9 mouse cellular contexts compared by ENCODE assay signal in the genomic region with DNA sequence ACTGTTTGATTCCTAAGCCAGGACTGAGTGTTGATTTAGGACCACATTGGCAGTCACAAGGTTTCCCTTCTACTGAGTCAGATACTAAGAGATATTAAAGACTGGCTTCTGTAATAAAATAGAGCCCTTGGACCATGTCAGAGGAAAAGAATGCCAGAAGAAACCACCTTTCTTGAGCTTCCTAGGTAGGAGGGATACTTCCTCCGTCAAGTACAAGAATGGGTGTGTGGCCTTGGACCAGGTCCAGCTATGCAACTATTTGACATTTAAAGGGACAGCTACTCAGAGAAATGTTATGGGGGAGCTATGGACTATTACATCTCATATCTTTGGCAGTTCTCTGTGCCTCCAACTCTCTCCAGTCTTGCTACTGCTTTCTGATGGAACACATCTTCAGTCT.
DNase-seq lines count a peak whose midpoint lies in the region; ATAC-seq and TF ChIP-seq lines count a peak whose summit lies in the region.
"Had no signal": no experiment of that assay in that cellular context is flagged by ENCODE, and none has a peak within 500 bp of the region (broad histone marks: within the 10 kb centered on the region; RNA-seq: fewer than 3 reads in every experiment).

No protein-coding gene starts in this region.

- H3K27me3 ChIP-seq in hindbrain, postnatal 0 days (ENCODE audit: insufficient read depth, low read length), result no peaks in the 10 kb centered on the region
- no peaks in the 10 kb centered on the region for H3K27me3 ChIP-seq in hindbrain, embryonic 13.5 days

- no peak overlapping the region for H3K27ac ChIP-seq in hindbrain, postnatal 0 days
- no peak overlapping the region for H3K27ac ChIP-seq in hindbrain, embryonic 13.5 days
- H3K27ac ChIP-seq: hindbrain, embryonic 14.5 days had no signal

- H3K4me2 ChIP-seq in hindbrain, postnatal 0 days (ENCODE audit: low read depth, low read length), result no peak overlapping the region
- no peak overlapping the region for H3K4me2 ChIP-seq in hindbrain, embryonic 13.5 days
- H3K4me2 ChIP-seq: hindbrain, embryonic 14.5 days had no signal

- no peaks in the 10 kb centered on the region; the same call in 1 of the 2 replicates for H3K4me1 ChIP-seq in hindbrain, postnatal 0 days (ENCODE audit: insufficient read depth, low read length)
- peaks cover 12% of the 10 kb centered on the region for H3K4me1 ChIP-seq in hindbrain, embryonic 13.5 days (replicated peaks)

- no peak overlapping the region for H3K4me3 ChIP-seq in hindbrain, postnatal 0 days (ENCODE audit: low read length)
- H3K4me3 ChIP-seq in hindbrain, embryonic 13.5 days, result no peak overlapping the region

- 15% methylated on average over 1 of the region's 1 CpGs for WGBS in hindbrain, postnatal 0 days
- WGBS in hindbrain, embryonic 13.5 days, result 30% methylated on average over 1 of the region's 1 CpGs

- no peak for TF ChIP-seq CTCF in hindbrain, postnatal 0 days (IDR thresholded peaks at IDR 0.05; ENCODE audit: low read depth)

- H3K9me3 ChIP-seq in hindbrain, postnatal 0 days (ENCODE audit: low read length), result no peaks in the 10 kb centered on the region
- H3K9me3 ChIP-seq in hindbrain, embryonic 13.5 days, result no peaks in the 10 kb centered on the region

- no peaks in the 10 kb centered on the region for H3K36me3 ChIP-seq in hindbrain, postnatal 0 days (ENCODE audit: insufficient read depth, low read length)
- H3K36me3 ChIP-seq in hindbrain, embryonic 13.5 days, result no peaks in the 10 kb centered on the region

- H3K9ac ChIP-seq in hindbrain, postnatal 0 days (replicated peaks; ENCODE audit: low read length), result no peak overlapping the region
- no peak overlapping the region for H3K9ac ChIP-seq in hindbrain, embryonic 13.5 days
- H3K9ac ChIP-seq: hindbrain, embryonic 14.5 days had no signal

- peak; percentile 12 for DNase-seq in hindbrain, postnatal 0 days (ENCODE audit: low spot score)
- DNase-seq in CD4-positive helper T cell, adult 2 months (ENCODE audit: low read depth, low spot score), result peak; percentile 1
- peak; percentile 61 for DNase-seq in adrenal gland, adult 2 months
- DNase-seq in lung, adult 18-20 months, result peak; percentile 7 to 42
- no peak for DNase-seq in left cerebral cortex, adult 11 months (ENCODE audit: low spot score)
- no peak for DNase-seq in cerebellum, adult 11-12 months
- no peak for DNase-seq in layer of hippocampus, adult 8-10 months (ENCODE audit: low spot score in 2 of 2)

- ATAC-seq in hindbrain, postnatal 0 days, result no peak
- ATAC-seq in hindbrain, embryonic 13.5 days (ENCODE audit: low FRiP score), result no peak

Comparison
In these comparisons a context has a peak if more than half of its experiments do, and no peak if none do; other contexts are left out.
1. DNase-seq: peak in hindbrain, postnatal 0 days (single experiment), CD4-positive helper T cell, adult 2 months (single experiment), adrenal gland, adult 2 months (single experiment) and lung, adult 18-20 months (2 of 2); none in left cerebral cortex, adult 11 months (single experiment), cerebellum, adult 11-12 months (single experiment) and layer of hippocampus, adult 8-10 months (0 of 2).